ENCODE assay signal across 9 mouse cellular contexts in the genomic region with DNA sequence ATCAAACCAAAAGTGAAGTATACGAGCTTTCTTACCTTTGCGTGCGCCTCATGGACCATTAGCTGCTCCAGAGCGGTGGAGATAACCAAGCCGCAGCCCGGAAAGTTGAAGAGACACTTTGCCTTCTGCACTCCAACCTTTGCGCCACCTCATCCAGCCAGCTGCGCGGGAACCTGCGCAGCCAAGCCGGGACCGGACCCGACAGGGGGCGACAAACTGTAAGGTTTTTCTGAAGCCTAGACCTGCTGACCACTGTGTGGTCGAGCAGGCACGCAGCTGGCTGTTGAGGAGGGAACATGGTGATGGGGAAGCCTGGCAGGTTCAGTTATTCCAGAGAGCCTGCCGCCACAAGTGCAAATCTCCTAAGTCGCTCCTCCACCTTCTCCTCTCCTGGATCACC. TPM values are rescaled to one million over a fixed set of nuclear protein-coding genes. Genes with fewer than 3 reads are reported as not detected.
DNase-seq lines count a peak whose midpoint lies in the region; ATAC-seq lines count a peak whose summit lies in the region.
"Had no signal": no experiment of that assay in that cellular context is flagged by ENCODE, and none has a peak within 500 bp of the region (broad histone marks: within the 10 kb centered on the region; RNA-seq: fewer than 3 reads in every experiment).

No protein-coding gene starts in this region.

- ATAC-seq in hindbrain, embryonic 16.5 days = 0 out of 2 replicates have a peak, but pooled peaks have one; percentile 44
- peak; percentile 39; the same call in 1 of the 2 replicates for ATAC-seq in lung, embryonic 15.5 days (ENCODE audit: borderline replicate concordance, extremely low read depth, low FRiP score, low TSS enrichment)
- ATAC-seq in monocyte, adult 5-6 weeks (replicated peaks; ENCODE audit: insufficient number of reproducible peaks, low FRiP score, low TSS enrichment, poor library complexity, severe bottlenecking) = no peak
- no peak for ATAC-seq in CD4-positive, CD25-positive, alpha-beta regulatory T cell, adult 4 months

- H3K27me3 ChIP-seq in hindbrain, embryonic 16.5 days (replicated peaks; ENCODE audit: control insufficient read depth, insufficient read depth, low read length) = peaks cover 77% of the 10 kb centered on the region
- H3K27me3 ChIP-seq in lung, embryonic 15.5 days = peaks cover 98% of the 10 kb centered on the region

- H3K9ac ChIP-seq in hindbrain, embryonic 16.5 days (ENCODE audit: low read depth, low read length) = no peak overlapping the region
- H3K9ac ChIP-seq in lung, embryonic 15.5 days = no peak overlapping the region

- peak; percentile 20 to 40 for DNase-seq in layer of hippocampus, postnatal 10 days (ENCODE audit: low spot score in 2 of 2)
- no peak for DNase-seq in layer of hippocampus, postnatal 14 days (ENCODE audit: low spot score in 2 of 2)
- DNase-seq in embryo, embryonic 9.5 days (ENCODE audit: extremely low spot score) = peak; percentile 84
- DNase-seq in urinary bladder, postnatal 25 days (ENCODE audit: low spot score) = no peak

- WGBS in hindbrain, embryonic 16.5 days = 0% methylated on average over 18 of the region's 18 CpGs
- under 1% methylated on average over 18 of the region's 18 CpGs for WGBS in lung, embryonic 15.5 days

- peaks cover 4% of the 10 kb centered on the region for H3K4me1 ChIP-seq in hindbrain, embryonic 16.5 days (ENCODE audit: control insufficient read depth, insufficient read depth, low read depth, low read length)
- peaks cover 7% of the 10 kb centered on the region; the same call in 1 of the 2 replicates for H3K4me1 ChIP-seq in lung, embryonic 15.5 days

- no peaks in the 10 kb centered on the region for H3K9me3 ChIP-seq in hindbrain, embryonic 16.5 days (ENCODE audit: control insufficient read depth, low read length)
- H3K9me3 ChIP-seq in lung, embryonic 15.5 days = no peaks in the 10 kb centered on the region

- no peaks in the 10 kb centered on the region for H3K36me3 ChIP-seq in hindbrain, embryonic 16.5 days (ENCODE audit: control insufficient read depth, insufficient read depth, low read length)
- H3K36me3 ChIP-seq in lung, embryonic 15.5 days = no peaks in the 10 kb centered on the region

- H3K4me2 ChIP-seq in hindbrain, embryonic 16.5 days (ENCODE audit: low read length) = no peak overlapping the region
- peak overlapping the region; percentile 20; the same call in 1 of the 2 replicates for H3K4me2 ChIP-seq in lung, embryonic 15.5 days

- no peak overlapping the region for H3K27ac ChIP-seq in hindbrain, embryonic 16.5 days (ENCODE audit: low read depth, low read length)
- H3K27ac ChIP-seq in lung, embryonic 15.5 days = no peak overlapping the region

- no peak overlapping the region for H3K4me3 ChIP-seq in hindbrain, embryonic 16.5 days (ENCODE audit: low read length)
- no peak overlapping the region; the same call in 1 of the 2 replicates for H3K4me3 ChIP-seq in lung, embryonic 15.5 days

RNA-seq across cellular contexts. Expression of a gene that starts 0.6 kb away (rescaled TPM):
- not detected for total RNA-seq in layer of hippocampus, postnatal 10 days (2021)
- under 1 TPM in 1 of 2 experiments, not detected in 1; 0.19 TPM for total RNA-seq in layer of hippocampus, postnatal 14 days (2021)
- 0.07 TPM in 1 of 2 replicates, not detected in the other for polyA plus RNA-seq in hindbrain, embryonic 16.5 days (2015; fragmentation: Nextera tagmentation; extraction: Ambion mirVana)
- polyA plus RNA-seq in lung, embryonic 15.5 days (2015; fragmentation: Nextera tagmentation; extraction: Ambion mirVana) = 0.50 and 3.1 TPM in 2 replicates
- not detected in 3 replicates for total RNA-seq in monocyte, adult 5-6 weeks (2017)
- polyA plus RNA-seq in CD4-positive, CD25-positive, alpha-beta regulatory T cell, adult 4 months (2017; shearing (Covaris generic)) = not detected
- polyA plus RNA-seq: liver, embryonic 16.5 days had no signal

Comparison
In these comparisons a context has a peak if more than half of its experiments do, and no peak if none do; other contexts are left out.
1. DNase-seq: peak in layer of hippocampus, postnatal 10 days (2 of 2) and embryo, embryonic 9.5 days (single experiment); none in layer of hippocampus, postnatal 14 days (0 of 2) and urinary bladder, postnatal 25 days (single experiment).
2. ATAC-seq: peak in hindbrain, embryonic 16.5 days (single experiment) and lung, embryonic 15.5 days (single experiment); none in monocyte, adult 5-6 weeks (single experiment) and CD4-positive, CD25-positive, alpha-beta regulatory T cell, adult 4 months (single experiment).